Mouse (Mus musculus) kidney, embryonic 14.5 days (tissue): ENCODE measurements at regions not wholly inside any gene's neighbourhood (a gene's known extent, or its start where the extent isn't known, plus 50 kb on each side); places are given as distances from the start of the nearest gene placed in this dataset.

Source experiments
- ATAC-seq: fragments of 200-750 bp; cut with Nextera tagmentation; 2 replicates; pipeline ENCODE4 v1.8.0; 2017; ENCODE audit warnings: moderate number of reproducible peaks, mild to moderate bottlenecking, moderate TSS enrichment, moderate library complexity; ENCODE audit not compliant: low FRiP score, low TSS enrichment
- H3K27ac ChIP-seq: fragments of 300-500 bp; sonication (generic); 2 replicates; pipeline ENCODE4 v1.5.1; 2014; ENCODE audit warnings: low read depth, mild to moderate bottlenecking, low read length, moderate library complexity, mixed read lengths
- H3K27me3 ChIP-seq: fragments of 300-500 bp; sonication (generic); 2 replicates; pipeline ENCODE4 v1.6.1; 2014; ENCODE audit warnings: mild to moderate bottlenecking, low read length; ENCODE audit not compliant: control insufficient read depth, insufficient read depth
- H3K36me3 ChIP-seq: fragments of 300-500 bp; sonication (generic); 2 replicates; pipeline ENCODE4 v1.6.1; 2014; ENCODE audit warnings: low read length, mixed read lengths; ENCODE audit not compliant: control insufficient read depth, insufficient read depth
- H3K4me1 ChIP-seq: fragments of 300-500 bp; sonication (generic); 2 replicates; pipeline ENCODE4 v1.6.1; 2014; ENCODE audit warnings: low read length, mixed read lengths; ENCODE audit not compliant: control insufficient read depth, insufficient read depth
- H3K4me2 ChIP-seq: fragments of 300-500 bp; sonication (generic); replicated peaks from 2 replicates; pipeline ENCODE4 v1.6.1; 2014; ENCODE audit warnings: low read depth, mild to moderate bottlenecking, low read length
- H3K4me3 ChIP-seq: fragments of 300-500 bp; sonication (generic); 2 replicates; pipeline ENCODE4 v1.5.1; 2014; ENCODE audit warnings: mild to moderate bottlenecking, low read length
- H3K9ac ChIP-seq: fragments of 300-500 bp; sonication (generic); 2 replicates; pipeline ENCODE4 v1.6.1; 2014; ENCODE audit warnings: low read depth, mild to moderate bottlenecking, low read length, moderate library complexity
- H3K9me3 ChIP-seq: fragments of 300-500 bp; sonication (generic); 2 replicates; pipeline ENCODE4 v1.6.1; 2016; ENCODE audit warnings: low read length; ENCODE audit not compliant: control insufficient read depth
- WGBS: fragments of 180-500 bp; shearing (Covaris S2); extraction: QIAGEN DNeasy Blood & Tissue Kit; methylation state at CpG from one replicate; pipeline ENCODE4 v1.1.7; 2014; 5-methylcytosine and 5-hydroxymethylcytosine counted together

- Histone ChIP-seq H3K27ac (no peak overlapping the region), H3K9ac (no peak overlapping the region), H3K4me1 (no peaks in the 10 kb centered on the region), H3K9me3 (no peaks in the 10 kb centered on the region), H3K36me3 (no peaks in the 10 kb centered on the region), H3K4me3 (no peak overlapping the region), H3K27me3 (no peaks in the 10 kb centered on the region), H3K4me2 (no peak overlapping the region)
- no peak for ATAC-seq
- WGBS, result 74% methylated on average over 1 of the region's 1 CpGs
Observed at GRCm38 (mm10) chr10:37380024-37380423, 241.3 kb upstream of the Marcks start.

GRCm38 (mm10) chr10:37378002-37378702 lies 239.4 kb upstream of the Marcks start:
- no peak overlapping the region for H3K27ac ChIP-seq
- no peaks in the 10 kb centered on the region for H3K27me3 ChIP-seq
- H3K4me3 ChIP-seq, result no peak overlapping the region
- no peak overlapping the region for H3K4me2 ChIP-seq
- H3K4me1 ChIP-seq, result no peaks in the 10 kb centered on the region
- H3K9ac ChIP-seq, result no peak overlapping the region
- no peaks in the 10 kb centered on the region for H3K36me3 ChIP-seq
- no peak for ATAC-seq
- H3K9me3 ChIP-seq, result no peaks in the 10 kb centered on the region
- 38% methylated on average over 4 of the region's 4 CpGs for WGBS

- Histone ChIP-seq H3K4me1 (no peaks in the 10 kb centered on the region), H3K36me3 (no peaks in the 10 kb centered on the region), H3K4me2 (no peak overlapping the region), H3K27ac (no peak overlapping the region), H3K27me3 (no peaks in the 10 kb centered on the region), H3K4me3 (no peak overlapping the region), H3K9ac (no peak overlapping the region), H3K9me3 (no peaks in the 10 kb centered on the region)
- WGBS, result 78% methylated on average over 1 of the region's 1 CpGs
- no peak for ATAC-seq
Observed at GRCm38 (mm10) chr10:37377258-37378001, 238.7 kb upstream of the Marcks start.

- no peak for ATAC-seq
- H3K27me3 ChIP-seq, result no peaks in the 10 kb centered on the region
- H3K27ac ChIP-seq, result no peak overlapping the region
- H3K9me3 ChIP-seq, result no peaks in the 10 kb centered on the region
- H3K4me2 ChIP-seq, result no peak overlapping the region
- H3K9ac ChIP-seq, result no peak overlapping the region
- 74% methylated on average over 1 of the region's 1 CpGs for WGBS
- H3K4me3 ChIP-seq, result no peak overlapping the region
- H3K4me1 ChIP-seq, result no peaks in the 10 kb centered on the region
- no peaks in the 10 kb centered on the region for H3K36me3 ChIP-seq
Observed at GRCm38 (mm10) chr10:37376172-37376571, 237.5 kb upstream of the Marcks start.

GRCm38 (mm10) chr10:37375648-37376047 lies 236.9 kb upstream of the Marcks start:
- 89% methylated on average over 1 of the region's 1 CpGs for WGBS
- Histone ChIP-seq H3K27me3 (no peaks in the 10 kb centered on the region), H3K9ac (no peak overlapping the region), H3K4me3 (no peak overlapping the region), H3K27ac (no peak overlapping the region), H3K36me3 (no peaks in the 10 kb centered on the region), H3K4me1 (no peaks in the 10 kb centered on the region), H3K4me2 (no peak overlapping the region), H3K9me3 (no peaks in the 10 kb centered on the region)
- ATAC-seq, result no peak

GRCm38 (mm10) chr10:37368997-37369679 lies 230.4 kb upstream of the Marcks start:
- Histone ChIP-seq H3K4me3 (no peak overlapping the region), H3K36me3 (no peaks in the 10 kb centered on the region), H3K27me3 (no peaks in the 10 kb centered on the region), H3K9me3 (no peaks in the 10 kb centered on the region), H3K27ac (no peak overlapping the region), H3K9ac (no peak overlapping the region), H3K4me2 (no peak overlapping the region), H3K4me1 (no peaks in the 10 kb centered on the region)
- WGBS, result 93% methylated on average over 5 of the region's 5 CpGs
- ATAC-seq, result no peak

GRCm38 (mm10) chr10:37367796-37368195 lies 229.1 kb upstream of the Marcks start:
- WGBS, result 95% methylated on average over 4 of the region's 4 CpGs
- Histone ChIP-seq H3K27me3 (no peaks in the 10 kb centered on the region), H3K4me2 (no peak overlapping the region), H3K27ac (no peak overlapping the region), H3K9me3 (no peaks in the 10 kb centered on the region), H3K9ac (no peak overlapping the region), H3K36me3 (no peaks in the 10 kb centered on the region), H3K4me3 (no peak overlapping the region), H3K4me1 (no peaks in the 10 kb centered on the region)
- no peak for ATAC-seq

GRCm38 (mm10) chr10:37364506-37364905 lies 225.8 kb upstream of the Marcks start:
- ATAC-seq, result no peak
- Histone ChIP-seq H3K36me3 (no peaks in the 10 kb centered on the region), H3K27me3 (no peaks in the 10 kb centered on the region), H3K9ac (no peak overlapping the region), H3K4me1 (no peaks in the 10 kb centered on the region), H3K4me3 (no peak overlapping the region), H3K9me3 (no peaks in the 10 kb centered on the region), H3K27ac (no peak overlapping the region), H3K4me2 (no peak overlapping the region)
- WGBS, result 54% methylated on average over 4 of the region's 4 CpGs

- H3K27ac ChIP-seq, result no peak overlapping the region
- H3K36me3 ChIP-seq, result no peaks in the 10 kb centered on the region
- no peaks in the 10 kb centered on the region; the same call in 1 of the 2 replicates for H3K4me1 ChIP-seq
- no peak for ATAC-seq
- no peak overlapping the region for H3K4me3 ChIP-seq
- H3K9me3 ChIP-seq, result no peaks in the 10 kb centered on the region
- no peak overlapping the region for H3K4me2 ChIP-seq
- WGBS, result 86% methylated on average over 3 of the region's 3 CpGs
- no peaks in the 10 kb centered on the region for H3K27me3 ChIP-seq
- no peak overlapping the region for H3K9ac ChIP-seq
Observed at GRCm38 (mm10) chr10:37360985-37361384, 222.3 kb upstream of the Marcks start.
